Mouse (Mus musculus) cerebellum, adult (tissue): ENCODE data around the gene Epha10.

Experiments used
- ATAC-seq: cut with Nextera tagmentation; 2 replicates; pipeline ENCODE4 v1.9.2; 2017; ENCODE audit warnings: mild to moderate bottlenecking, moderate library complexity, mixed read lengths; ENCODE audit not compliant: insufficient number of reproducible peaks, low FRiP score, low TSS enrichment

Epha10 gene

GRCm38 (mm10) chr4:124962576-124962975 is 81.9 kb downstream of the Epha10 start:
- no peak for ATAC-seq

- ATAC-seq, result no peak
Observed at GRCm38 (mm10) chr4:124964912-124965599, 84.4 kb downstream of the Epha10 start.
